Mouse (Mus musculus) hindbrain, embryonic 11.5 days (tissue): Measurements from ENCODE around the gene U90926. TPM values are rescaled to one million over a fixed set of nuclear protein-coding genes. Genes with fewer than 3 reads are reported as not detected.
A peak's percentile ranks its signal among the peaks of the same experiment; 100 is the strongest.

Source experiments
- ATAC-seq: fragments of 200-750 bp; cut with Nextera tagmentation; 2 replicates; pipeline ENCODE4 v1.8.0; 2017; ENCODE audit warnings: mild to moderate bottlenecking, moderate TSS enrichment, moderate library complexity; ENCODE audit not compliant: low FRiP score
- DNase-seq: peaks from one replicate; pipeline ENCODE4 v3.0.0-alpha.2; 2015; ENCODE audit warnings: low spot score
- H3K27ac ChIP-seq: fragments of 300-500 bp; sonication (generic); 2 replicates; pipeline ENCODE4 v1.5.1; 2014; ENCODE audit warnings: mild to moderate bottlenecking, low read depth, low read length
- H3K27me3 ChIP-seq: fragments of 300-500 bp; sonication (generic); 2 replicates; pipeline ENCODE4 v1.6.1; 2014; ENCODE audit warnings: mild to moderate bottlenecking, low read length, moderate library complexity, mixed read lengths; ENCODE audit not compliant: control insufficient read depth, insufficient read depth
- H3K36me3 ChIP-seq: fragments of 300-500 bp; sonication (generic); 2 replicates; pipeline ENCODE4 v1.6.1; 2014; ENCODE audit warnings: mild to moderate bottlenecking, low read length, moderate library complexity, mixed read lengths; ENCODE audit not compliant: control insufficient read depth, insufficient read depth
- H3K4me1 ChIP-seq: fragments of 300-500 bp; sonication (generic); replicated peaks from 2 replicates; pipeline ENCODE4 v1.6.1; 2014; ENCODE audit warnings: low read length, mixed read lengths; ENCODE audit not compliant: control insufficient read depth, insufficient read depth
- H3K4me2 ChIP-seq: fragments of 300-500 bp; sonication (generic); replicated peaks from 2 replicates; pipeline ENCODE4 v1.6.1; 2014; ENCODE audit warnings: mild to moderate bottlenecking, low read depth, low read length
- H3K4me3 ChIP-seq: fragments of 300-500 bp; sonication (generic); 2 replicates; pipeline ENCODE4 v1.5.1; 2014; ENCODE audit warnings: low read depth, low read length
- H3K9ac ChIP-seq: fragments of 300-500 bp; sonication (generic); 2 replicates; pipeline ENCODE4 v1.6.1; 2014; ENCODE audit warnings: low read depth, low read length
- H3K9me3 ChIP-seq: fragments of 300-500 bp; sonication (generic); 2 replicates; pipeline ENCODE4 v1.6.1; 2016; ENCODE audit warnings: low read length; ENCODE audit not compliant: control insufficient read depth
- WGBS: fragments of 180-500 bp; shearing (Covaris S2); extraction: QIAGEN DNeasy Blood & Tissue Kit; methylation state at CpG from one replicate; pipeline ENCODE4 v1.1.7; 2014; 5-methylcytosine and 5-hydroxymethylcytosine counted together
- polyA plus RNA-seq: library from polyadenylated mRNA; unstranded; fragments of >200 nt; fragmentation: Nextera tagmentation; extraction: Ambion mirVana; gene quantifications from 2 replicates; pipeline ENCODE4 v1.2.1, GENCODE M21; 2014

Gene U90926
- polyA plus RNA-seq, 1 experiment from 2014 or later, result not detected

DNA sequence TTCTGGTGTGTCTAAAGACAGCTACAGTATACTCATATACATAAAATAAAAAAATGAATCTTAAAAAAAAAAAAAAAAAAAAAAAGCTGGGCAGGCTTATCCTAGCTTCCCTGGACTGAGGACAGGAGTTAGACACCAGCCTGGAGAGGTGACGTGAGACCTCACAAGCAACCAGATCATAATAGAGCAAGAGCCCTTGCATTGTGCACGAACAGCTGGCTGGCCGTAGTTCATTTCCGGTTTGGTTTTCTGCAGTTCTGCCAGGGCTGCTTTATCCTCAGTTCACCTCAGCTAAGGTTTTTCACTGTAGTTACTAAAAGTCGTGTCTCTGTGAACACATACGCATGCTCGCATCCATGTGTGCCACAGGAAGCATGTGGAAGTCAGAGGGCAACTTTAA is 12.6 kb upstream of the U90926 start:
- DNase-seq (no peak), ATAC-seq (no peak)
- Histone ChIP-seq H3K27me3 (no peaks in the 10 kb centered on the region), H3K36me3 (no peaks in the 10 kb centered on the region), H3K9me3 (no peaks in the 10 kb centered on the region), H3K27ac (no peak overlapping the region), H3K4me1 (no peaks in the 10 kb centered on the region), H3K4me2 (no peak overlapping the region), H3K9ac (no peak overlapping the region), H3K4me3 (no peak overlapping the region)
- WGBS, result 89% methylated on average over 7 of the region's 7 CpGs

DNA sequence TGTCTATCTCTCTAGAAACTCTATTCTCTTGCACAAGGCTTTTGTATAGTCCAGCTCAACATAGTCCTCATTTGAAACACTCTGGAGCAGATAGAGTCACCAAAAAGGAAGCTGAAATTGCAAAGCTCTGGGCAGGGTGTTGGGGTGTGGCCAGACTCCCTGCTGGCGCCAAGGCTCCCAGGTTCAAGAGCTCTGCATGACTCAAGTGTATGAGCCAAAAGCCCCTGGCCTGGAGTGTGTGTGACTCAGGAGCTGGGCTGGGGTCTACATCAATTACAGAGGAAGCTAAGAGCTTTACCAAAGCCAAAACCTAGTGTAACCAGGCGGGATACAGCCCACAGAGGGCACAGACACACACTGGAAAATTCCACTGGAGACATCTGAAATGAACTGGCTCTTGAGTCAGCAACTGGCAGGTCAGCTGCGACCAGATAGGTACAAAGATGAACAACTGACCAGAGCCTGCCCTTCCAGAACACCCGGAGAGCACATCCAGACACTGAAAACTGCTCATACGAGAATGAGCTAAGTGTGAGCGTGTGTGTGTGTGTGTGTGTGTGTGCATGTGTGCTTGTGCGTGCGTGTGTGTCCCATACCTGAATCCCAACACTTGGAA is 5.2 kb upstream of the U90926 start:
- no peak overlapping the region for H3K27ac ChIP-seq
- H3K9me3 ChIP-seq, result no peaks in the 10 kb centered on the region
- no peak for DNase-seq
- H3K9ac ChIP-seq, result no peak overlapping the region
- H3K4me2 ChIP-seq, result no peak overlapping the region
- H3K4me3 ChIP-seq, result no peak overlapping the region
- no peaks in the 10 kb centered on the region for H3K36me3 ChIP-seq
- 92% methylated on average over 8 of the region's 8 CpGs for WGBS
- no peaks in the 10 kb centered on the region for H3K27me3 ChIP-seq
- ATAC-seq, result no peak
- no peaks in the 10 kb centered on the region for H3K4me1 ChIP-seq

DNA sequence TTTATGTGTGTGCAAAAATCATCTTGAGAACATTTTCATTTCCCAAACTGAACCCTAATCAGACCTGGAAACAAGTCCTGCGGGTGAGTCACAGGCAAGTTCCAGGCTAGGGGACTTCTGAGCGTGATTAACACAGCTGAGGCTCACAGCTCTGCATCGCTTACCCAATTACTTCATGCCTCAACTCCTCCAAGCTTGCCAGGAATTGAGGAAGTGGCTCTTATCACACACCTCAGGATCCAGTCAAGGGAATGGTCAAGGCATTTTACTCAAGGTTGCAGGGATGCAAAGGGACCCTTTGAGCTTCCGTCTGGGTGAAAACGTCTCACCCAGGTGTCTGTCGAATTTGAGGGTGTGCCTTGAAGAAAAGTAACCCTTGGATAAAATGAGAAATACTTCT is 4.6 kb upstream of the U90926 start:
- no peaks in the 10 kb centered on the region for H3K27me3 ChIP-seq
- no peaks in the 10 kb centered on the region for H3K4me1 ChIP-seq
- ATAC-seq (peak; percentile 38; the same call in 1 of the 2 replicates), DNase-seq (no peak)
- H3K9ac ChIP-seq, result no peak overlapping the region
- no peaks in the 10 kb centered on the region for H3K9me3 ChIP-seq
- no peaks in the 10 kb centered on the region for H3K36me3 ChIP-seq
- H3K27ac ChIP-seq, result no peak overlapping the region
- no peak overlapping the region for H3K4me2 ChIP-seq
- 75% methylated on average over 6 of the region's 6 CpGs for WGBS
- H3K4me3 ChIP-seq, result no peak overlapping the region

- H3K4me3 ChIP-seq, result no peak overlapping the region
- no peak overlapping the region; the same call in 1 of the 2 replicates for H3K27ac ChIP-seq
- no peaks in the 10 kb centered on the region for H3K27me3 ChIP-seq
- no peak overlapping the region for H3K9ac ChIP-seq
- H3K4me1 ChIP-seq, result no peaks in the 10 kb centered on the region
- WGBS, result 38% methylated on average over 17 of the region's 17 CpGs
- DNase-seq (peak; percentile 26), ATAC-seq (peak; percentile 78; the same call in 1 of the 2 replicates)
- H3K9me3 ChIP-seq, result no peaks in the 10 kb centered on the region
- no peak overlapping the region for H3K4me2 ChIP-seq
- H3K36me3 ChIP-seq, result no peaks in the 10 kb centered on the region
These were observed 3.9 kb upstream of the U90926 start for GRCm38 (mm10) chr5:92218915-92219793.

DNA sequence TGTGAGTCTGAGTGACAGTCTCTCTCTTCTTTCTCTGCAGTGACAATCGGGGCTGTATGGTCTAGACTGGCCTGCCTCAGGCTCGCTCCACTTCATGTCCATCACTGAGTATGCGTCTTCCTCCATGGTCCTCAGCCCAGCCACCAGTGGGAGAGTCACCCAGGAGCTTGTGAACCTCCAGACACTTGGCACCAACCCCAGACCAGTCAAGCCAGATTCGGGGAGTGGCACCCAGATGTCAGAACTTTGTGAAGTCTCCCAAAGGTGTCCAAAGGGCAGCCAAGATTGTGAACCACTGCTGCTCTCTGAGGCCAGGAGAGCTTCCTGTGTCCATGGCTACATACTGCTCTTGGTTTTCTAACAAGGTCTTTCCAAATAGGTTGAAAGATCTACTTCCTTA is 3.0 kb downstream of the U90926 start:
- H3K27me3 ChIP-seq, result no peaks in the 10 kb centered on the region
- H3K4me3 ChIP-seq, result no peak overlapping the region
- WGBS, result 93% methylated on average over 4 of the region's 4 CpGs
- H3K4me1 ChIP-seq, result no peaks in the 10 kb centered on the region
- DNase-seq (no peak), ATAC-seq (no peak)
- no peak overlapping the region for H3K27ac ChIP-seq
- H3K4me2 ChIP-seq, result no peak overlapping the region
- no peak overlapping the region for H3K9ac ChIP-seq
- H3K36me3 ChIP-seq, result no peaks in the 10 kb centered on the region
- H3K9me3 ChIP-seq, result no peaks in the 10 kb centered on the region

DNA sequence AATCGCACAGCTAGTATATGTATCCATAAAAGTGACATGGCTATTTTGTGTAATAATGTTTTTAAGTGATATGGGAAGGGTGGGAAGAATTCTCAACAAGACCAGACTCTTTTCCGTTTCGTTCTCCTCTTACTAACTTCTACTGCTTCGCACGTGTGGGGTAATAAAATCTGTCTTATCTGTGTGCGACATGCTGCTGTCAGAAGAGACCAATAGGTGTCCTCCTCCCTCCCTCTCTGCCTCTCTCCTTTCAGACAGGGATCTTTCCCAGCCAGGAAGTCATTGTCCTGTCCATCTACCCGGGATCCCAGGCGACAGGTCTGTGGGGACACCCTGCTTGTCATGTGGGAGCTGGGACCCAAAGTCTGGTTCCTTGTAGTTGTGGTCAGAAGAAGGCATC is 5.0 kb downstream of the U90926 start:
- DNase-seq (no peak), ATAC-seq (no peak)
- H3K4me1 ChIP-seq, result no peaks in the 10 kb centered on the region
- H3K9ac ChIP-seq, result no peak overlapping the region
- no peaks in the 10 kb centered on the region for H3K9me3 ChIP-seq
- no peak overlapping the region for H3K27ac ChIP-seq
- H3K27me3 ChIP-seq, result no peaks in the 10 kb centered on the region
- H3K4me3 ChIP-seq, result no peak overlapping the region
- 79% methylated on average over 8 of the region's 8 CpGs for WGBS
- H3K4me2 ChIP-seq, result no peak overlapping the region
- no peaks in the 10 kb centered on the region for H3K36me3 ChIP-seq

DNA sequence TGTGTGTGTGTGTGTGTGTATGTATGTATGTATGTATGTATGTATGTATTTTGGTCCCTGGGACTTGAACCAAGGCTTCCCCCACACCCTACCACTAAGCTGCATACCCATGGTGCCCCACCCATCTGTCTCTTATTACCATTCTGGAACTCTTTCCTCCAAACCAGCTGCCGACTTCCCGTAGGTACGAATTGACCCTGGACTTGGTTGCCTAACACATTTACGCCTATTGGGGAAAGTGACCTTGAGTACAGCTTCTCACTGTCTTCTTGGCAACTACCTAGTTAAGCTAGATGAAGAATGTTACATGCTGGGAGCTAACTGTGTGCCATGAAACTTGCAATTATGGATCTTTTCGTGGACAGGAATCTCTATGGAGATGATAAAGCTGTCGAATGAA is 9.1 kb downstream of the U90926 start:
- no peak for ATAC-seq
- no peaks in the 10 kb centered on the region for H3K9me3 ChIP-seq
- H3K4me3 ChIP-seq, result no peak overlapping the region
- no peaks in the 10 kb centered on the region for H3K4me1 ChIP-seq
- H3K27me3 ChIP-seq, result no peaks in the 10 kb centered on the region
- DNase-seq, result no peak
- 89% methylated on average over 6 of the region's 6 CpGs for WGBS
- H3K9ac ChIP-seq, result no peak overlapping the region
- H3K27ac ChIP-seq, result no peak overlapping the region
- H3K36me3 ChIP-seq, result no peaks in the 10 kb centered on the region
- H3K4me2 ChIP-seq, result no peak overlapping the region

DNA sequence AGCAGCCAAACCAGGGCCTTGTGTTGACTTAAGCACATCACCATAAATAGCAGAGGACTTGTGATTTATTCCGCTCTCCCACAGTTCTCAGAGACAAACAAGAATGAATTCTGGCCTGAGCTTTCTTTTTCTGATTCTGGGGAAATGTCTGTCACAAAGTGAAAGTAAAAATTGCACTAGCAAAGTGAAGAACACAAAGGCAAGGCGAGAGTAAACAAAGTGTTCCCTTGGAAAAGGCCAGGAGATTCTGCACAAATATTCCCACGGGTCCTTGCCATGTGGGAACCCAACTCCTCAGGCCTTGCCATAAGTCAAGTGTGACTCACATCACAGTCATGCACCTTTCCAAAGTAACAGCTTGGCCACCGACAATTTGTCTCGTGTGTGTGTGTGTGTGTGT is 9.5 kb downstream of the U90926 start:
- ATAC-seq (no peak), DNase-seq (no peak)
- Histone ChIP-seq H3K4me1 (no peaks in the 10 kb centered on the region), H3K9ac (no peak overlapping the region), H3K36me3 (0 out of 2 replicates have a peak, but pooled peaks cover 2% of the 10 kb centered on the region), H3K9me3 (no peaks in the 10 kb centered on the region), H3K4me2 (no peak overlapping the region), H3K4me3 (no peak overlapping the region), H3K27ac (no peak overlapping the region), H3K27me3 (no peaks in the 10 kb centered on the region)
- 90% methylated on average over 5 of the region's 5 CpGs for WGBS

GRCm38 (mm10) chr5:92205184-92205583 is 10.0 kb downstream of the U90926 start:
- no peak overlapping the region for H3K27ac ChIP-seq
- H3K9me3 ChIP-seq, result no peaks in the 10 kb centered on the region
- H3K4me1 ChIP-seq, result no peaks in the 10 kb centered on the region
- DNase-seq, result no peak
- WGBS, result 93% methylated on average over 7 of the region's 7 CpGs
- H3K4me3 ChIP-seq, result no peak overlapping the region
- H3K4me2 ChIP-seq, result no peak overlapping the region
- 0 out of 2 replicates have a peak, but pooled peaks cover 2% of the 10 kb centered on the region for H3K36me3 ChIP-seq
- ATAC-seq, result no peak
- no peaks in the 10 kb centered on the region for H3K27me3 ChIP-seq
- H3K9ac ChIP-seq, result no peak overlapping the region
